Mouse (Mus musculus) embryonic facial prominence, embryonic 13.5 days (tissue): Measurements from ENCODE around the gene Dcakd. TPM values are rescaled to one million over a fixed set of nuclear protein-coding genes. Genes with fewer than 3 reads are reported as not detected.

Experiments used
- ATAC-seq: fragments of 200-750 bp; cut with Nextera tagmentation; 2 replicates; pipeline ENCODE4 v1.8.0; 2017; ENCODE audit warnings: low read depth; ENCODE audit not compliant: insufficient number of reproducible peaks, insufficient read depth, low FRiP score, low TSS enrichment
- H3K27ac ChIP-seq: fragments of 300-500 bp; sonication (generic); 2 replicates; pipeline ENCODE4 v1.5.1; 2015; ENCODE audit warnings: moderate library complexity, mild to moderate bottlenecking, inconsistent platforms
- H3K27me3 ChIP-seq: fragments of 300-500 bp; sonication (generic); 2 replicates; pipeline ENCODE4 v1.6.1; 2015; ENCODE audit warnings: mild to moderate bottlenecking, inconsistent platforms
- H3K36me3 ChIP-seq: fragments of 300-500 bp; sonication (generic); 2 replicates; pipeline ENCODE4 v1.6.1; 2015; ENCODE audit warnings: mild to moderate bottlenecking, inconsistent platforms
- H3K4me1 ChIP-seq: fragments of 300-500 bp; sonication (generic); 2 replicates; pipeline ENCODE4 v1.6.1; 2015; ENCODE audit warnings: inconsistent platforms
- H3K4me2 ChIP-seq: fragments of 300-500 bp; sonication (generic); 2 replicates; pipeline ENCODE4 v1.6.1; 2015; ENCODE audit warnings: moderate library complexity, mild to moderate bottlenecking, inconsistent platforms
- H3K4me3 ChIP-seq: fragments of 300-500 bp; sonication (generic); 2 replicates; pipeline ENCODE4 v1.5.1; 2015; ENCODE audit warnings: mild to moderate bottlenecking, inconsistent platforms
- H3K9ac ChIP-seq: fragments of 300-500 bp; sonication (generic); 2 replicates; pipeline ENCODE4 v1.6.1; 2015; ENCODE audit warnings: mild to moderate bottlenecking, inconsistent platforms
- H3K9me3 ChIP-seq: fragments of 300-500 bp; sonication (generic); 2 replicates; pipeline ENCODE4 v1.6.1; 2016; ENCODE audit warnings: inconsistent platforms
- WGBS: fragments of 180-500 bp; shearing (Covaris S2); methylation state at CpG from one replicate; pipeline ENCODE4 v1.1.7; 2015; ENCODE audit warnings: mixed read lengths; 5-methylcytosine and 5-hydroxymethylcytosine counted together
- polyA plus RNA-seq: library from polyadenylated mRNA; unstranded; fragments of >200 nt; fragmentation: Nextera tagmentation; extraction: Ambion mirVana; gene quantifications from 2 replicates; pipeline ENCODE4 v1.2.1, GENCODE M21; 2015

Gene Dcakd
- polyA plus RNA-seq, 1 experiment from 2014 or later, result 189 TPM

DNA sequence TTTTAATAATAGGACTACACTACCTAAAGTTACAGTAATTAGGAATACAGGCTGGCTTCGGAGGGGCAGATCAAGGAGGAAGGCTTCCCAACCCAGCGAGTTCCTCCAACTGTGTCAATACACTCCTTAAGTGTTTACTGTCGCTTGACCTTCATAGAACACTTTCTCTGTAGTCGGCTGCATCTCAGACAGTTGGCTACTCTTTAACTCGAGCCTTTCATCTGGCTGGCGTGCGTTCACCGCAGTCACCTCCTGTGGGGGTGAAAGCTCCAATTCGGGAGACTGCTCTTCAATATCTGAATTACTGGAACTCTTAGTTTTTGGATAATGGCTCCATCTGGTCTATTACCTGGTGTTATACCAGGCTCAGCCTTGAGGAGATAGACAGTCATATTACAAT is 10.5 kb downstream of the Dcakd start:
- H3K4me1 ChIP-seq, result peaks cover 28% of the 10 kb centered on the region
- H3K9ac ChIP-seq, result no peak overlapping the region
- no peaks in the 10 kb centered on the region for H3K9me3 ChIP-seq
- no peak overlapping the region for H3K4me3 ChIP-seq
- WGBS, result 77% methylated on average over 9 of the region's 9 CpGs
- ATAC-seq, result no peak
- peaks cover 12% of the 10 kb centered on the region for H3K36me3 ChIP-seq
- no peaks in the 10 kb centered on the region for H3K27me3 ChIP-seq
- 0 out of 2 replicates have a peak overlapping the region, but pooled peaks have one; percentile 8 for H3K27ac ChIP-seq
- H3K4me2 ChIP-seq, result no peak overlapping the region

DNA sequence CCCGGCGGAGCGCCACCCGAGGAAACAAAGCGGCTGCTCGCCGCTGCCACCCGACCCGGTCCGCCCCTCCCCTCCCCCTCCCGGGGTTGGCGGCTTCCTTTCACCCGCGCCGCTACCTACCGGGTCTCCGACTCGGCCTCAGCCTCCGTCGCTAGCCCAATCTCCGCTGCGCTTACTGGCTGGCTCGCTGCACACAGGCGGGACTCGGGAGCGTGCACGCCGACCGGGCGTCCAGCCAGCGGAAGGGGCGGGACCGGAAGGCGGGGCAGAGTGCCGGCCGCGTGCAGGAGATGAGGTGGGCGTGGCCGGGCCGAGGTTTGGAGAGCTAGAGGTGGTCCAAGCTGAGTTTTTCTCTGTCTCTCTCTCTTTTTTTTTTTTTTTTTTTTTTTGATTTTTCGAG is 11.2 kb downstream of the Dcakd start:
- under 1% methylated on average over 39 of the region's 41 CpGs for WGBS
- ATAC-seq, result peak; percentile 95
- Histone ChIP-seq H3K36me3 (peaks cover 15% of the 10 kb centered on the region), H3K27me3 (no peaks in the 10 kb centered on the region), H3K27ac (peak overlapping the region; percentile 94), H3K4me1 (peaks cover 28% of the 10 kb centered on the region), H3K9ac (peak overlapping the region; percentile 91), H3K4me2 (peak overlapping the region; percentile 66), H3K4me3 (peak overlapping the region; percentile 73), H3K9me3 (no peaks in the 10 kb centered on the region)

DNA sequence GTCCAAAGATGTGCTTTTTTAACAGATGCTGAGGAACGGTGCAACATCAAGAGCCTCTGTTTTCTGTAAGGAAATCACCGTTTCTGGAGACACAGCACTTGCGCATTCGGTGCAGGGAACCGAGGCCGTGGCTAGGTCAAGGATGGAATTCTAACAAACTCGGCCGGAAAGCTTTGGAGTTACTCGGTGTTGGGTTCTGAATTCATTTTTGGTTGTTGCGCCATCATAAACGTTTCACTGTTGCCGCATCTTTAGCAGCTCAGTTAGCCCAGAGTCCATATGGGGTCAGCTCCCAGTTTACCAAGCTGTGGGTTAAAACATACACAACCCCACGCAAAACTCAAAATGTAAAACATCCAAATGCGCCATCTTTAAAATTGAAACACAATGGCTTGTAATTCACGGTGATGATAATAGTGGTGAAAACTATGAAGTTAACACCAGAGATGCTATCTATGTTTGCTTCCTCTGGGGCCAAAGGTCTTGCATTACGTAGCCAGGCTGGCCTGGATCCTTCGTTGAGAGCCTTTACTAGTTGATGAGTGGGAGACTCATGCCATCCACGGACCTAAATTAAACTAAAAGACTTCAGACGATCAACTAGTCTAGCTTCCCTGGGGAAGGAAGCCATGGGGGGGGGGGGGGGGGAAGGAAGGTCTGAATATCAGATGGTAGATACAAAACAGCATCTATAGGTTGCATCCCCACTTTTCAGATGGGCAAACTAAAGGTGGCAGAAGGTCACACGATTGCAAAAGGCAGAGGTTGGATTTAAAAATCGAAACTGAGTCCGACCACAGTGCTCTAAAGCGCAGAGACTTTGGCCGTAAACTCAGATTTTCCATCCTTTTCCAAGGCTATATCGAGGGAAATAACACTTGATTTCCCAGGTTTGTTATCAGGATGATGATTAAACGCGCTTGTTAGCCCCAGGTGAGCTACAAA is 12.0 kb downstream of the Dcakd start:
- Histone ChIP-seq H3K4me3 (peak overlapping the region; percentile 73), H3K9me3 (no peaks in the 10 kb centered on the region), H3K9ac (peak overlapping the region; percentile 91), H3K27ac (peak overlapping the region; percentile 94), H3K36me3 (peaks cover 21% of the 10 kb centered on the region), H3K4me1 (peaks cover 28% of the 10 kb centered on the region), H3K4me2 (peak overlapping the region; percentile 66), H3K27me3 (no peaks in the 10 kb centered on the region)
- 42% methylated on average over 27 of the region's 27 CpGs for WGBS
- no peak for ATAC-seq

DNA sequence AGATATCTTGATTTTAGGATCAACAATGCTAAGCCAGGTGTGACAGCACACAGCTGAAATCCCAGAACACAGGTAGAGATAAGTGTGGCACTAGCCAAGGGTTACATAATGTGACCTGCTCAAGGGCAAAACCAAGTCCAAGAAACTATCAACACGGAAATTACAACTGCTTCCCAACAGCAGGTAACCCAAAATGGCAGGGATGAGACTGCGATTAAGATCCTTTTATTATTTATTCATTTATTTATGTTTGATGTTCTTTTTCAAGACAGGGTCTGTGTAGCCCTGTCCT is 17.0 kb downstream of the Dcakd start:
- Histone ChIP-seq H3K4me2 (no peak overlapping the region), H3K27me3 (no peaks in the 10 kb centered on the region), H3K9me3 (no peaks in the 10 kb centered on the region), H3K4me3 (no peak overlapping the region), H3K9ac (no peak overlapping the region), H3K36me3 (peaks cover 37% of the 10 kb centered on the region), H3K27ac (no peak overlapping the region), H3K4me1 (peaks cover 24% of the 10 kb centered on the region)
- 91% methylated on average over 2 of the region's 2 CpGs for WGBS
- ATAC-seq, result no peak

DNA sequence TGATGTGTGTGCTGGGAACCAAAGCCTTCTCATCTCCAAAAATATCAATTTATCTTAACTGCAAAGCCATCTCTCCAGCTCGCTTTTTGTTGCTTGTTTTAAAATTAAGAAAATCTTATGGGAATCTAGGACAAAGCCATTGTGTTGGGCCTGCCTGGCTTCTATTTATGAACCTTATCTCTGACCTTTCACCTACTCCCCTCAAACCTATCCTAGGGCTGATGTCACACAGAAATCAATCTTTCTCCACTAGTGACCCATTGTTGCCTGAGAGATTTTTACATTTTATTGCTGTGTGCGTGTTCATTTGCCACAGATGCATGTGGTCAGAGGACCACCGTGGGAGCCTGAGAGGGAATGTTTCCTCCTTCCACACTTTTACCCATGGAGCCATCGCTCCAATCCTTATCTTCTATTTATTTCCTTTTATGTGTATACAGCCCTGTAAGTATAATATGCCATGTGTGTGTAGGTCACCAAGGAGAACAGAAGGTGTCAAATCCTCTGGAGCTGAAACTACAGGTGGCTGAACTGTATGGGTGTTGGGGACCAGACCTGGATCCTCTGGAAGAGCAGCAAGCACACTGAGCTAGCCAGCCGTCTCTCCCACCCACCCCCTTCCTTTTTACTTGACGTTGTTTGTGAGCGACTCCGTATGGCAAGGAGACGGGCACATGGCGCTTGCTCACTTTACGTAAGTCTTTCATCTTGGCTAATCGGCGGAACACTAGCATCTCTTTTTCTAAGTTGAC is 17.5 kb downstream of the Dcakd start:
- Histone ChIP-seq H3K27me3 (no peaks in the 10 kb centered on the region), H3K9me3 (no peaks in the 10 kb centered on the region), H3K9ac (no peak overlapping the region), H3K36me3 (peaks cover 37% of the 10 kb centered on the region), H3K4me2 (no peak overlapping the region), H3K27ac (no peak overlapping the region), H3K4me3 (no peak overlapping the region), H3K4me1 (peaks cover 19% of the 10 kb centered on the region)
- no peak for ATAC-seq
- 84% methylated on average over 13 of the region's 13 CpGs for WGBS

DNA sequence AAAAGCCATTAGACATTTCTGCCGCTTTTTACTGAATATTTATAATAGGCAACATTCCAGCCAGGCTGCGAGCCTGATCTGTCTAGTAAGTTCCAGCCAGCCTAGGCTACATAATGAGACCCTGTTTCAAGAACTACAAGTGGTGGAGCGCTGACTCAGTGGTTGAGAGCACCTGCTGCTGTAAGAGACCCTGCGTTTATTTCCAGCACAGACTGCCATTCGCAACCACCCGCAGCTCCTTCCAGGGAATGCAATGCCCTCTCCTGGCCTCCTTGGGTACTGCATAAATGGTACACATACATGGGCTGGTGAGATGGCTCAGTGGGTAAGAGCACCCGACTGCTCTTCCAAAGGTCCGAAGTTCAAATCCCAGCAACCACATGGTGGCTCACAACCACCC is 18.9 kb downstream of the Dcakd start:
- 90% methylated on average over 8 of the region's 8 CpGs for WGBS
- H3K27me3 ChIP-seq, result no peaks in the 10 kb centered on the region
- H3K4me2 ChIP-seq, result no peak overlapping the region
- no peak overlapping the region for H3K9ac ChIP-seq
- ATAC-seq, result no peak
- H3K27ac ChIP-seq, result no peak overlapping the region
- peaks cover 42% of the 10 kb centered on the region for H3K36me3 ChIP-seq
- no peak overlapping the region for H3K4me3 ChIP-seq
- H3K4me1 ChIP-seq, result peaks cover 16% of the 10 kb centered on the region
- H3K9me3 ChIP-seq, result no peaks in the 10 kb centered on the region

DNA sequence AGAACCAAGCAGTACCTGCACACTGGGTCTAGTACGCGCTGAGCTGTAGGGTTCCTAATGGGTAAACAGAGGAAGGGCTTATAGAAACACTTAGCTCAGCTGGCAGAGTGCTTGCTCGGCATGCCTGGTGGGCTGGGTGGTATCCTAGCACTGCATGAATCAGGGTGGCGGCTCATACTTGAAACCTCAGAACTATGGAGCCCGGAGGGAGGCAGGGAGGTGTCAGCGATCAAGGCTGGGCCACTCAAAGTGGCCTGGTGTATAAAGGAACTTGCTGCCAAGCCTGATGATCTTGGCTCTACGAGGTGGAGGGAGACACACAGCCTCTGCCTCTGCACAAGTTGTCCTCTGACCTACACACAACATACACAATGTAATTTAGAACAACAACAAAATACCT is 19.6 kb downstream of the Dcakd start:
- Histone ChIP-seq H3K9me3 (no peaks in the 10 kb centered on the region), H3K27ac (no peak overlapping the region), H3K4me2 (no peak overlapping the region), H3K36me3 (peaks cover 43% of the 10 kb centered on the region), H3K27me3 (no peaks in the 10 kb centered on the region), H3K9ac (no peak overlapping the region), H3K4me1 (peaks cover 18% of the 10 kb centered on the region), H3K4me3 (no peak overlapping the region)
- no peak for ATAC-seq
- 87% methylated on average over 7 of the region's 7 CpGs for WGBS

DNA sequence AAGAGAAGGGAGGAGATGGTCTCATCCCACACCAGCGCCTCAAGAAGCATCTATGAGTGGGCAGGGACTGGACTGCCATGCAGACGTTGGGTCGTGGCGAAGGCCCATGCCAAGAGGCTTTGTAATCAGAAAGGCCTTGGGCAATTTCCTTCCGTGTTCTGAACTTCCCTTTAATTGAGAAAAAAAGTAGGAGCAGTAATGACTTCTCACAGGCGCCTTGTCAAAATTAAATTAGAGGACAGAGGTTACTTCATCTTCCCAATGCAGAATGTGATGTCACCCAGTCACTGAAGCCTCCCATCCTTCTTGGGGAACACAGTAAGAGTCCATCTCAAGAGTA is 21.2 kb downstream of the Dcakd start:
- Histone ChIP-seq H3K4me3 (no peak overlapping the region), H3K9me3 (no peaks in the 10 kb centered on the region), H3K27me3 (no peaks in the 10 kb centered on the region), H3K27ac (no peak overlapping the region), H3K4me2 (no peak overlapping the region), H3K36me3 (peaks cover 31% of the 10 kb centered on the region), H3K9ac (no peak overlapping the region), H3K4me1 (peaks cover 25% of the 10 kb centered on the region)
- no peak for ATAC-seq
- WGBS, result 74% methylated on average over 6 of the region's 6 CpGs

DNA sequence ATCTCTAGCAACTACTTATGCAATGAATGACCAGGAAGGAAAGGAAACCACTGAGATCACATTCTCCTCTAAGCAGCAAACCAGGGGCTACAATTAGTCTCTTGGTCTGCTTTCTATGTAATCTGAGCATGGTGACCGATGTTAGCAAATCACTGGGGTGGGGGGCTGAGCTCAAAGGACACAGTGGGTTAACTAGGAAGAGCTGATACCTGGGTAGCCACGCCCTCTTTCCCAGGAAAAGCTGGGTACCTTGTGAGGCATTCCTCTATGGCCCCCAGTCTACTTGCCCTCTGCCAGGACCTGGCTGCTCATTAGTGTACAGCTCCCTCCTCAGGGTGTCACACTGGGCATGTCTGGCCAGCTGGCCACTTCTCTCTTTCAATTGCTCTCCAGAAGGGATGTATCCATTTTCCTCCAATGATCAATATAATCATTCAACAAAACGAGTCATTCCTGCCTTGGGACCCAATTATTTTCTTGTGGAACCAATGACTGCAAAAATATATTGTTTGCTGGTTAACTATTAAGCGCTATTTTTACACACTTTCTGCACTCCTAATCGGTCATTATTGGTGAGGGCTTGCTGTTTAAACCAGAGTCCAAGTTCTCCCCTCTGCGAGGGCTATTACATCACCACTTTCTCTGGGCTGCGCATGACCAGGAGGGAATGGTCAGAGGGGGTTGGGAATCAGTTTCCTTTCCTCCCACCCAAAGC is 21.7 kb downstream of the Dcakd start:
- Histone ChIP-seq H3K9me3 (no peaks in the 10 kb centered on the region), H3K9ac (no peak overlapping the region), H3K4me3 (no peak overlapping the region), H3K36me3 (peaks cover 27% of the 10 kb centered on the region), H3K27ac (no peak overlapping the region), H3K27me3 (no peaks in the 10 kb centered on the region), H3K4me2 (no peak overlapping the region), H3K4me1 (peaks cover 25% of the 10 kb centered on the region)
- WGBS, result 85% methylated on average over 7 of the region's 7 CpGs
- no peak for ATAC-seq

DNA sequence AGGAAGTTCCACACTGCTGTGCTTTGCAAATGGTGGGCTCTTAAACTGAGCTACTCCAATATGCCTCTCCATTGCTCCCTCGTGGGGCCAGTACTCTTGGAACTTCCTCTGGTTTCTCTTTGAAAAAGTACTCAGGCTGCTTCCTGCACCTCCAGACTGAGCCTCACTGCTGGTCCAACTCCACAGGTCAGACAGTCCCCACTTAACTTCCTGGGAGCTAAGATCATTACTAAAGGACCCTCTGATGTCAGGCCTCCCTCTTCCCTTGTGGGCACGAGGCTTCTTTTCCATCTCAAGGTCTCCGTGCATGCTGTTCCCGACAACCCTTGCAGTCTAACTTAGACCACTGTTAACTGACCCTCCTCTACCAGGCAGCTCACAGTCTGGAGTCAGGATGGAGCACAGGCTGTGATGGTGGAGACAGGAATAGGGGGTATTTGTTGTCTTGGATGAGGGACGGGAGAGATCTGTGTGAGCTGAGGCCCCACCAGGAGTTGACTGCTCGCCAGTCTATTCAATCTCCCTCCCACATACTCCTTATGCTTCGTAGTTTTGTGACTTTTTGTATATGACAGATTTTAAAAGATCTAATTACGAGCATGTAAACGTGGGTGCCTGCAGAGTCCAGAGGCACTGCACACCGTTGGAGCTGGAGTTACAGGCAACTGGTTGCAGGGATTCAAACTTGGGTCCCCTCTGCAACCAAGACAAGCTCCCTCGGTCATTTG is 22.7 kb downstream of the Dcakd start:
- Histone ChIP-seq H3K4me2 (no peak overlapping the region), H3K27ac (no peak overlapping the region), H3K9ac (no peak overlapping the region), H3K4me3 (no peak overlapping the region), H3K27me3 (no peaks in the 10 kb centered on the region), H3K4me1 (peaks cover 25% of the 10 kb centered on the region), H3K9me3 (no peaks in the 10 kb centered on the region), H3K36me3 (peaks cover 26% of the 10 kb centered on the region)
- WGBS, result 84% methylated on average over 11 of the region's 11 CpGs
- ATAC-seq, result no peak

DNA sequence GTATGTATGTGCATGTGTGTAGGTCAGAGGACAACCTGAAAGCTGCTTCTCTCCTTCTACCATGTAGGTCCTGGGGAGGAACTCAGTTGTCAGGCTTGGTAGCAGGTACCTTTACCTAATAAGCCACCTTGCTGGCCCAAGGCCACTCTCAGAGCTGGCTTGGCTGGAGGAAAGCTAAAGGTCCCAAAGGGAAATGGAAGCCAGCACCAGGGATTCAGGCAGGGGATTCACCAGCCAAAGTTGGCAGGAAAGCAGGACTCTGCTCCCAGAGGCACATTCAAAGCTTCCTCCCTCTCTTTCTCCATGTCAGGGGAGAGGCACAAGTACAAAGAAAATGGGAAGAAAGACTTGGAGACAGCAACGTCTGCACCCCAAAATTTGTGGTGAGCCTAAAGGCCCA is 23.3 kb downstream of the Dcakd start:
- peaks cover 31% of the 10 kb centered on the region for H3K36me3 ChIP-seq
- ATAC-seq, result no peak

More for the DNA sequence above, 23.3 kb downstream of the Dcakd start:
- no peak overlapping the region for H3K4me2 ChIP-seq
- H3K4me3 ChIP-seq, result no peak overlapping the region
- no peaks in the 10 kb centered on the region for H3K27me3 ChIP-seq
- H3K9ac ChIP-seq, result no peak overlapping the region
- no peaks in the 10 kb centered on the region for H3K9me3 ChIP-seq
- H3K4me1 ChIP-seq, result peaks cover 25% of the 10 kb centered on the region
- no peak overlapping the region for H3K27ac ChIP-seq
- WGBS, result 85% methylated on average over 1 of the region's 1 CpGs
